Mouse (Mus musculus): ENCODE data around the gene Aqp2. TPM values are rescaled to one million over a fixed set of nuclear protein-coding genes. Genes with fewer than 3 reads are reported as not detected.

The Aqp2 gene
- total and polyA plus RNA-seq, 2 experiments from 2014 or later = not detected

DNA sequence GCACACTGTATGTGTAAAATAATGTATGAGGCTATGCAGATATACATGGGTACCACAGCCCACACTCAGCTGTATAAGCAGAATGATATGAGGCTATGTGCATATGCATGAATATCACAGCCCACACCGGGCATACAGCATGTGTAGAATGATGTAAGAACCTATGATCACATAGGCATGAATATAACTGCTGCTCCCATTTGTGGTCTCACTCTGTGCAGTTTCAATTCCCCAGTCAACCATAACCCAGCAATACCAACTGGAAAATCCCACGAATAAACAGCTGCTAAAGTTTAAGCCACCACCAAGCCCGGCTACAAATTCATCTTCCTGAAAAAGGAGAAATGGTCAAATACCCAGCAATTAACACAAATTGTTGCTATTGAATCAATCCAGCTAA is 39.7 kb downstream of the Aqp2 start:
- 0 out of 2 replicates have a peak, but pooled peaks cover 3% of the 10 kb centered on the region for H3K36me3 ChIP-seq (ENCODE audit: insufficient read depth, low read length)
- no peaks in the 10 kb centered on the region for H3K4me1 ChIP-seq (ENCODE audit: insufficient read depth, low read length)
- 92% methylated on average over 3 of the region's 3 CpGs for WGBS
- TF ChIP-seq CTCF (IDR thresholded peaks at IDR 0.05) = no peak
- no peak overlapping the region for H3K4me3 ChIP-seq (ENCODE audit: low read depth, low read length)
- H3K27me3 ChIP-seq (ENCODE audit: insufficient read depth, low read length) = no peaks in the 10 kb centered on the region
- H3K9ac ChIP-seq (replicated peaks; ENCODE audit: low read length, poor library complexity, severe bottlenecking) = no peak overlapping the region
- H3K4me2 ChIP-seq (ENCODE audit: low read depth, low read length, poor library complexity, severe bottlenecking) = no peak overlapping the region
- no peak for ATAC-seq (ENCODE audit: low FRiP score)
- H3K9me3 ChIP-seq (ENCODE audit: low read length) = no peaks in the 10 kb centered on the region
- no peak overlapping the region for H3K27ac ChIP-seq (ENCODE audit: low read depth, low read length)
- DNase-seq (ENCODE audit: low spot score) = no peak

- 73% methylated on average over 4 of the region's 4 CpGs for WGBS
These were observed 41.0 kb downstream of the Aqp2 start for GRCm38 (mm10) chr15:99619821-99620220.

DNA sequence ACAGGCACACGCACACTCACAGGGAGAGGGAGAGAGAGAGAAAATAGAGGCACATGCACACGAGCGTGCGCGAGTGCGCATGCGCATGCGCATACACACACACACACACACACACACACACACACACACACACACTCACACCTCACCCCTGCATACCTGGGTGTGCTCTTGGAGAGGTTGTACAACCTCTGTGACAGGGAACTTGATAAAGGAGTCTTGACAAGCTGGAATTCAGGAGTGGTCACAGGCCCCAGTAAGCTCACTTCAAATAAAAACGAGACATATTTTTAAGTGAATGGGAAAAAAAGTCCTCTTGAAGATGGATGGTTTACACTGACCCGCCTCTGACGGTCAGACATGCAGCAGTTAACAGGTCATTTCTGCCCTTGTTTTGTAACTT is 43.2 kb downstream of the Aqp2 start:
- no peak for TF ChIP-seq CTCF (IDR thresholded peaks at IDR 0.05)
- H3K9me3 ChIP-seq (ENCODE audit: low read length) = no peaks in the 10 kb centered on the region
- WGBS = 94% methylated on average over 11 of the region's 11 CpGs
- DNase-seq (ENCODE audit: low spot score) (no peak), ATAC-seq (ENCODE audit: low FRiP score) (no peak)
- no peaks in the 10 kb centered on the region for H3K4me1 ChIP-seq (ENCODE audit: insufficient read depth, low read length)
- H3K27me3 ChIP-seq (ENCODE audit: insufficient read depth, low read length) = no peaks in the 10 kb centered on the region
- no peak overlapping the region for H3K9ac ChIP-seq (replicated peaks; ENCODE audit: low read length, poor library complexity, severe bottlenecking)
- H3K27ac ChIP-seq (ENCODE audit: low read depth, low read length) = no peak overlapping the region
- H3K36me3 ChIP-seq (ENCODE audit: insufficient read depth, low read length) = 0 out of 2 replicates have a peak, but pooled peaks cover 3% of the 10 kb centered on the region
- no peak overlapping the region for H3K4me2 ChIP-seq (ENCODE audit: low read depth, low read length, poor library complexity, severe bottlenecking)
- no peak overlapping the region for H3K4me3 ChIP-seq (ENCODE audit: low read depth, low read length)

More at GRCm38 (mm10) chr15:99619821-99620220, 41.0 kb downstream of the Aqp2 start:
- no peak for ATAC-seq (ENCODE audit: low FRiP score)
- no peak for DNase-seq (ENCODE audit: low spot score)
- Histone ChIP-seq H3K36me3 (ENCODE audit: insufficient read depth, low read length) (0 out of 2 replicates have a peak, but pooled peaks cover 3% of the 10 kb centered on the region), H3K9ac (replicated peaks; ENCODE audit: low read length, poor library complexity, severe bottlenecking) (no peak overlapping the region), H3K27ac (ENCODE audit: low read depth, low read length) (no peak overlapping the region), H3K4me3 (ENCODE audit: low read depth, low read length) (no peak overlapping the region), H3K4me2 (ENCODE audit: low read depth, low read length, poor library complexity, severe bottlenecking) (no peak overlapping the region), H3K27me3 (ENCODE audit: insufficient read depth, low read length) (no peaks in the 10 kb centered on the region), H3K9me3 (ENCODE audit: low read length) (no peaks in the 10 kb centered on the region), H3K4me1 (ENCODE audit: insufficient read depth, low read length) (no peaks in the 10 kb centered on the region)
- no peak for TF ChIP-seq CTCF (IDR thresholded peaks at IDR 0.05)

DNA sequence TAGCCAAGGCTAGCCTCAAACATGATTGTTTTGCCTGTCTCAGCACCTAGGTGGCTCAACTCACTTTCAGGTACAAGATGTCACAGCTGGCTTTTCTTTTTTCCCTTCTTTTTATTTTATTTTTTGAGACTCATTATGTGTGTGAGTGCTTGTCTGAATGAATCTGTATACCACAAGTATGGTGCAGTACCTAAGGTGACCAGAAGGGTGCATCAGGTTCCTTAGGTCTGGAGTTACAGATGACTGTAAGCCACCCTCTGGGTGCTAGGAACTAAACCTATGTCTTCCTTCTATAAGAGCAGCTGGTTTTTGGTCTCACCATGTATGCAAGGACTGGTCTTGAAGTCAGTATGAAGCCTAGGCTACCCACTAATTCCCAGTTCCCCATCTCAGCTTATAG is 52.8 kb downstream of the Aqp2 start:
- peak; percentile 40 for TF ChIP-seq CTCF (IDR thresholded peaks at IDR 0.05)
- no peak for DNase-seq (ENCODE audit: low spot score)
- H3K36me3 ChIP-seq (ENCODE audit: insufficient read depth, low read length) = 0 out of 2 replicates have a peak, but pooled peaks cover 4% of the 10 kb centered on the region
- no peak overlapping the region for H3K27ac ChIP-seq (ENCODE audit: low read depth, low read length)
- H3K9me3 ChIP-seq (ENCODE audit: low read length) = no peaks in the 10 kb centered on the region
- no peak overlapping the region for H3K4me3 ChIP-seq (ENCODE audit: low read depth, low read length)
- H3K9ac ChIP-seq (replicated peaks; ENCODE audit: low read length, poor library complexity, severe bottlenecking) = no peak overlapping the region
- H3K4me2 ChIP-seq (ENCODE audit: low read depth, low read length, poor library complexity, severe bottlenecking) = no peak overlapping the region
- no peaks in the 10 kb centered on the region for H3K4me1 ChIP-seq (ENCODE audit: insufficient read depth, low read length)
- no peak for ATAC-seq (ENCODE audit: low FRiP score)
- no peaks in the 10 kb centered on the region for H3K27me3 ChIP-seq (ENCODE audit: insufficient read depth, low read length)

Other genes starting within 250 kb of the Aqp2 start
- gene Fmnl3, start 208.6 kb upstream of the Aqp2 start, total RNA-seq (2014; rRNA removed) = 13.5 and 15.5 TPM in 2 replicates
- gene Fmnl3, start 208.6 kb upstream of the Aqp2 start, polyA plus RNA-seq (2015; fragmentation: Nextera tagmentation; extraction: Ambion mirVana) = 8.5 and 9.8 TPM in 2 replicates
- 270 and 327 TPM in 2 replicates for gene Tmbim6, start 186.2 kb upstream of the Aqp2 start, total RNA-seq (2014; rRNA removed)
- 327 and 348 TPM in 2 replicates for gene Tmbim6, start 186.2 kb upstream of the Aqp2 start, polyA plus RNA-seq (2015; fragmentation: Nextera tagmentation; extraction: Ambion mirVana)
- gene Nckap5l, start 121.3 kb upstream of the Aqp2 start, total RNA-seq (2014; rRNA removed) = 20.2 and 24.1 TPM in 2 replicates
- gene Nckap5l, start 121.3 kb upstream of the Aqp2 start, polyA plus RNA-seq (2015; fragmentation: Nextera tagmentation; extraction: Ambion mirVana) = 11.4 and 12.2 TPM in 2 replicates
- gene Bcdin3d, start 104.3 kb upstream of the Aqp2 start, total RNA-seq (2014; rRNA removed) = 11.7 and 12.4 TPM in 2 replicates
- gene Bcdin3d, start 104.3 kb upstream of the Aqp2 start, polyA plus RNA-seq (2015; fragmentation: Nextera tagmentation; extraction: Ambion mirVana) = 12.6 and 14.6 TPM in 2 replicates
- 42.0 and 42.1 TPM in 2 replicates for gene Faim2, start 50.9 kb upstream of the Aqp2 start, total RNA-seq (2014; rRNA removed)
- gene Faim2, start 50.9 kb upstream of the Aqp2 start, polyA plus RNA-seq (2015; fragmentation: Nextera tagmentation; extraction: Ambion mirVana) = 72.0 and 82.5 TPM in 2 replicates
- gene Aqp5, start 11.7 kb downstream of the Aqp2 start, total RNA-seq (2014; rRNA removed) = 2.4 and 3.2 TPM in 2 replicates
- gene Aqp5, start 11.7 kb downstream of the Aqp2 start, polyA plus RNA-seq (2015; fragmentation: Nextera tagmentation; extraction: Ambion mirVana) = 1.0 and 1.4 TPM in 2 replicates
- 1.7 TPM in 1 of 2 replicates, not detected in the other for gene Aqp6, start 22.3 kb downstream of the Aqp2 start, total RNA-seq (2014; rRNA removed)
- 0.23 and 0.28 TPM in 2 replicates for gene Aqp6, start 22.3 kb downstream of the Aqp2 start, polyA plus RNA-seq (2015; fragmentation: Nextera tagmentation; extraction: Ambion mirVana)
- gene Racgap1, start 72.6 kb downstream of the Aqp2 start, total RNA-seq (2014; rRNA removed) = 27.0 and 32.9 TPM in 2 replicates
- gene Racgap1, start 72.6 kb downstream of the Aqp2 start, polyA plus RNA-seq (2015; fragmentation: Nextera tagmentation; extraction: Ambion mirVana) = 27.2 TPM in 2 replicates
- gene Asic1, start 91.3 kb downstream of the Aqp2 start, total RNA-seq (2014; rRNA removed) = 138 and 150 TPM in 2 replicates
- 37.3 and 42.1 TPM in 2 replicates for gene Asic1, start 91.3 kb downstream of the Aqp2 start, polyA plus RNA-seq (2015; fragmentation: Nextera tagmentation; extraction: Ambion mirVana)
- 83.0 and 93.0 TPM in 2 replicates for gene Smarcd1, start 123.1 kb downstream of the Aqp2 start, total RNA-seq (2014; rRNA removed)
- gene Smarcd1, start 123.1 kb downstream of the Aqp2 start, polyA plus RNA-seq (2015; fragmentation: Nextera tagmentation; extraction: Ambion mirVana) = 77.7 and 92.2 TPM in 2 replicates
- not detected in 2 replicates for gene Gm17349, start 126.4 kb downstream of the Aqp2 start, total RNA-seq (2014; rRNA removed)
- gene Gm17349, start 126.4 kb downstream of the Aqp2 start, polyA plus RNA-seq (2015; fragmentation: Nextera tagmentation; extraction: Ambion mirVana) = not detected in 2 replicates
- gene Gpd1, start 138.5 kb downstream of the Aqp2 start, total RNA-seq (2014; rRNA removed) = 2.8 and 3.3 TPM in 2 replicates
- gene Gpd1, start 138.5 kb downstream of the Aqp2 start, polyA plus RNA-seq (2015; fragmentation: Nextera tagmentation; extraction: Ambion mirVana) = 1.1 and 1.2 TPM in 2 replicates
- 60.9 and 67.2 TPM in 2 replicates for gene Cox14, start 146.6 kb downstream of the Aqp2 start, total RNA-seq (2014; rRNA removed)
- gene Cox14, start 146.6 kb downstream of the Aqp2 start, polyA plus RNA-seq (2015; fragmentation: Nextera tagmentation; extraction: Ambion mirVana) = 165 and 180 TPM in 2 replicates
- gene Cers5, start 193.8 kb downstream of the Aqp2 start, total RNA-seq (2014; rRNA removed) = 93.5 and 94.2 TPM in 2 replicates
- gene Cers5, start 193.8 kb downstream of the Aqp2 start, polyA plus RNA-seq (2015; fragmentation: Nextera tagmentation; extraction: Ambion mirVana) = 75.8 and 76.8 TPM in 2 replicates

All from midbrain, postnatal 0 days (tissue).